Mouse (Mus musculus) fat pad, adult 2 months (tissue): ENCODE measurements at regions not wholly inside any gene's neighbourhood (a gene's known extent, or its start where the extent isn't known, plus 50 kb on each side); places are given as distances from the start of the nearest gene placed in this dataset.

ENCODE experiments used
- DNase-seq: peaks from one replicate; pipeline ENCODE4 v3.0.0-alpha.2; 2011; ENCODE audit warnings: low read depth, low spot score; ENCODE audit errors: extremely low read depth

DNA sequence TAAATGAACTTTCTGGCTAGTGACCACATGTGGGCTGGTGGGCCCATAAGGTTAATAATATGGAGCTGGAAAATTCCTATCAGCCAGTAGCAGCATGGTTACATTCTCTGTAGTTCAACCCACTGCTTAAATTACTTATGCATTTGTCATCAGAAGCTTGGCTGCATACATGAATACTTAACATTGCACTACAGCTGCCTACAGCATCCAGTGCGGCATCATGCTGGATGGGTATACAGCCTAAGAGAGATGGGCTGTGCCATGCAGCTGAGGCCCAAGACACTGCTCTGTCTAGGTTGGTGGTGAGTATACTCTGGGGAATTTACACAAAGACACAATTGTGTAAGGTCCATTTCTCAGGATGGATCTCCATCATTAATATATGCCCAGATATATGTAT is 147.7 kb upstream of the Id2 start:
- no peak for DNase-seq

- DNase-seq: no peak
Measured at GRCm38 (mm10) chr12:25243901-25244300, 147.0 kb upstream of the Id2 start.

GRCm38 (mm10) chr12:25242369-25242768 is 145.4 kb upstream of the Id2 start:
- no peak for DNase-seq

DNA sequence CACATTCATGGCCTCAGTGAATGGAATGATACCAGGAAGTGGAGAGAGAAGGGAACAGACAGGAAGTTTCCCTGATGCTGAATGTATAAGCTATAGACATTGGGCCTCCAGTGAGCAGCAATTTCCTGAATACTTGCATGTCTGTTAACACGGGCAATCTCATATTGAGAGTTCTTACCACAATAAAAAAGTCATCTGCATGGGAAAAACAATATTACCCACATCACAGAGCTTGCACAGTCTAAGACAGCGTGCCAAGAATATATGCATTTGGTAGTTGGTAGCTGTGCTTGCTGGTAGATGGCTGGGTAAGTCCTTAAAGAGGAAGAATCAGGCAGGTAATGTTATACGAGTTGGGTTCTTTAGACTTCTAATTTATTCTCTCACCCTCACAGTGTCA is 144.7 kb upstream of the Id2 start:
- no peak for DNase-seq

GRCm38 (mm10) chr12:25240796-25241195 is 143.9 kb upstream of the Id2 start:
- peak; percentile 58 for DNase-seq

DNA sequence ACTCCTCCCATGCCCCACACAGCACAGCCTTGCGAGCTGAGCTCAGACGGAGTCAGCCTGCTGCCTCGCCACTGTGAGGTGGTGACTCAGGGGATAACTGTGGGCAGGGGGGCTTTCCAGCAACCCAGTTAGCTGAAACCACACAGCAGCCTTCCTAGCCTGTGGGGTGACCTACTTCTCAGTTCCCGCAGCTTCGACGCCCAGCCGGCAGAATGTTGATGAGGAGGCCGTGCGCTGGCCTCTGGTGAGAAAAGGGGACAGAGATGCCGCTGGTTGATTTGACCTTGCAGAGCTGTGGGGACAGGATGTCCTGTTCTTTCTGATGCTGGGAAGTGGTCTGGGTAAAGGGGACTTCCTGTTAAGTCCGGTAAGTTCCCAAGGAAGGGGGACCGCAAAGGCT is 143.2 kb upstream of the Id2 start:
- no peak for DNase-seq

DNA sequence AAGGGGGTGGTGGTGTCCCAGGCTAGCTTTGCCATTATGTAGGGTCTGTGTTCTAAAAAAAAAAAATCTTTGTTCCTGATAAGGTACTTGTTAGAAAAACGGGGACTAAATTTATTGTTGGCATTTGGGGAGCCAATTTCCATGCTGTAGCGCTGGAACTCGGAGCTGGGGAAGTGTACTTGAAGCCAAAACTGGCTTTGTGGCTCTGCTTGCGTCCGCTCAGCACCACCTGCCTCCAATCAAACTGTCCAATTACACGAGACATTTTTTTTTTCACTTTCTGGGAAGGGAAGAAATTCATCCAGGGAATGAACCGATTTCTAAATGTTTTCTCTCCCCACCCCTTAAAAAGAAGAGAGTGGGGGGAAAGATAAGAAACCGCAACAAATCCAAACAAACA is 138.1 kb upstream of the Id2 start:
- no peak for DNase-seq

DNA sequence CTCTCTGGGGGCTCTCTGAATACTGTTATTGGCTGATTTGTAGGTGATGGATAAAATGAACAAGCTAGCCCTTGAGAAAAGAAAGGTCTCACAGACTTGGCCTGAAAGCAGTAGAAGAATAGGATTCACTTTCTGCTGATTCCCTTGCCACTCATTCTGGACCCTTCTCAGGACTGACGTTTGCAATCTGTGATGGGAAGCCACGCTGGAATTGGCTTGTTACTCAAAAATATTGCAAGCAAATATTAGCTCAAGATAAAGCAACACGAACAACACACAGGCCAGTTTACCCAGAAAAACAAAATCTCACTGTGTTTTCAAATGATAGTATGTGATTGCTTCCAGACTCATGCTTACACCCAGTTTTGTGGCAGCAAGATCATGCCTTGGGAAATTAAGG is 137.7 kb upstream of the Id2 start:
- no peak for DNase-seq

DNA sequence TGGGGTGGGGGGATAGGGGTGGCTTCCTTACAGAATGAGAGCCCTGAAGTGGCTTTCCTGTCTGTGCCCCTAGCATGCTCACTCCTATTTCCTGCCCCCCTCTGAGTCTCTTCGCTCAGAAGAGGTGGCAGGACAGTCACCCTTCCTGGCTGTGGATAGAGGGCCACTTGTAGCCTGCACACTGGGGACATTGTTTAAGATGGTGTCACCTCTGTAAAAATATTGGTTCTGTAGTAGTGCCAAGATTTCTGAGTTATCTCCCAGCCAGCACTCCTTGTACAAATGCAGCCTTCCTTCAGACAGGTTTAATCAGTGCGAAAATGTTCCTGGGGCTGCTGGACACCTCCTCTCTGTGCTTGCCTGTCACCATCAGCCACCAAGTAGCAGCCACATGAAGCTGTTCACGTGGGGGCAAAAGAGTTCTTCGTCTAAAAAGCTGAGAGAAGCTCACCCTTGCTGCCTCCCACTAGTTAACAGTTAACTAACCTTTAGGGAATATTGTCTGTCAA is 136.1 kb upstream of the Id2 start:
- DNase-seq: peak; percentile 50

- DNase-seq: peak; percentile 30
Measured at GRCm38 (mm10) chr12:25232358-25233026, 135.6 kb upstream of the Id2 start.

DNA sequence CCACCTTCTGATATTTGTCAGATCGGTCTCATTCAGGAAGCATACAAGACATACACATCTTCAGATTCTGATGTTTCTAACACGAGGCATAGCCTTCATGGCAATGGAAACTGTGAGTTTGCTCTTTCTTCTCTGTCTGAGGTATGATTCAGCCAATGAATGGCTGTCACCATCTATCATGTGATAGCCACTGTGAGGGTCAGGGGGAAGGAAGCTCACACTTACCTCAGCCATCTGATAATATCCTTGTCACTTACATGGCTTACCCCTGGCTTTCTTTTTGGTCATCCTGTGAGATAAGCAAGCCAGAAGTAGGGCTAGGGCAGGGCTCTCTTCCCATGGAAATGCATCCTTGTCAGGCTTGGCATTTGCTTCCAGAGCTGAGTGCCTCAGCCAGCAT is 131.8 kb upstream of the Id2 start:
- DNase-seq: no peak

DNA sequence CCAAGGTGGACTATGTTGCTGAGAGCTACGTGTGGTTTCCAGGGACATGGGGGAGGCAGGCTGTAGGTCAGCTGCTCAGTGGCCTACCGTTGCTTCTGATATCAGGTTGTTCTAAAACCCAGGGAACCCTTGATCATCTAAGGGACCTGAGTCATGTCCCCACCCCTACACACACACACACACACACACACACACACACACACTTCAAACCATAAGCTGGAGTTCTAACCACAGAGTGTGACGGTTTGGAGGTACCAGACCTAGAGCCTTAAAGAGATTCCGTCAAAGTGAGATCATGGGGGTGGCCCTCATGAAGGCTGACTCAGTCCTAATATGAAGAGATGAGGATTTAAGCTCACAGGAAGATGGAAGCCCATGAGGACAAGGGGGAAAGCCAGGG is 130.8 kb upstream of the Id2 start:
- no peak for DNase-seq

GRCm38 (mm10) chr12:25224644-25225043 is 127.7 kb upstream of the Id2 start:
- DNase-seq: no peak

- no peak for DNase-seq
Measured at GRCm38 (mm10) chr12:25224201-25224600, 127.3 kb upstream of the Id2 start.

DNA sequence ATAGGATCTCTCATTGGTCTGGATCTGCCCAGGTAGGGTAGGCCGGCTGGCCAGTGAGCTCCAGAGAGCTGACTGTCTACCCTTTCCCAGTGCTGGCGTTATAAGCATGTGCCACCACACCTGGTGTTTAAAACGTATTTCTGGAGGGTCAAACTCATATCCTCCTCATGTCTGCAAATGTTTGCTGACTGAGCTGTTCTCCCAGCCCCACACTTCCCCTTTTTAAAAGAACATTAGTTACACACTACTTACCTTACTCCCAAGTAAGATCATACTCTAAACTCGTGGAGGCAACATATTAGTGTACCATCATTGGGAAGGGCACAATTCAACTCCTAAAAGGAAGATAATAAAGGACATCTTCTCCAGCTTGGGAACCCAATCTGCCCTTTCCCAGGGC is 126.6 kb upstream of the Id2 start:
- DNase-seq: no peak

DNA sequence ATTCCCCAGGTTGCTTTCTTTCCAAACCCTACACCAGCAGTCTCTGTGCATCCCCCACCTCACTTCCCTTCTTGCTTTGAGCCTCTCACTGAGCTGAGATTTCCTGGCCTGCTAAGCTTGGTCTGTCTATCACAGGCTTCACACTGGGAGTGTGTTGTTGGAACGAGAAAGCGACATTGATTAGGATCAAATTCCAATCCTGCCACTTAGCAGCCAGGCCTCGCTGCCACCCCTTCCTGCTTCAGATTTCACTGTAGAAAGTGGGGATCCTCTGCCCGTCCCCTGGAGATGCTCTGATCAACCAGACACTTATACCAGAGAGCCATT is 123.8 kb upstream of the Id2 start:
- no peak for DNase-seq

GRCm38 (mm10) chr12:25220096-25220779 is 123.3 kb upstream of the Id2 start:
- DNase-seq: no peak

DNA sequence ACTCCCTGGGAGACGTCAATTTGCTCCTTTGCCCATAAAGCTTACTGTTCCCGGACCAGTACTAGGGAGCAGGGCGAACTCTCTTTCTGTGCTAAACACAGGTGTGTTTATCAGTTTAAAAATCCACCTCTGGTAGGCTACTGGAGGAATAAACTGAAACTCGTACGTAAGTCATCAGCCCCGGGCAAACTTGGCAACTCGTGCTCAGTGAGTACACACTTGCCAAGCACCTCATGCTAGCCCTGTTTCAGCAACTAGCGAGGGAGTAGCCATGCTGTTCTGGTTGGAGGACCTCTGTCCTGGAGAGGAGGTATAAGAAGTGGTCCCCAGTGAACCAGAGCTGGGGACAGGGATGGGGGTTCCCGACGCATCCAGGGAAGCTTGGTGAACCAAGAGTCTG is 122.6 kb upstream of the Id2 start:
- DNase-seq: no peak

DNA sequence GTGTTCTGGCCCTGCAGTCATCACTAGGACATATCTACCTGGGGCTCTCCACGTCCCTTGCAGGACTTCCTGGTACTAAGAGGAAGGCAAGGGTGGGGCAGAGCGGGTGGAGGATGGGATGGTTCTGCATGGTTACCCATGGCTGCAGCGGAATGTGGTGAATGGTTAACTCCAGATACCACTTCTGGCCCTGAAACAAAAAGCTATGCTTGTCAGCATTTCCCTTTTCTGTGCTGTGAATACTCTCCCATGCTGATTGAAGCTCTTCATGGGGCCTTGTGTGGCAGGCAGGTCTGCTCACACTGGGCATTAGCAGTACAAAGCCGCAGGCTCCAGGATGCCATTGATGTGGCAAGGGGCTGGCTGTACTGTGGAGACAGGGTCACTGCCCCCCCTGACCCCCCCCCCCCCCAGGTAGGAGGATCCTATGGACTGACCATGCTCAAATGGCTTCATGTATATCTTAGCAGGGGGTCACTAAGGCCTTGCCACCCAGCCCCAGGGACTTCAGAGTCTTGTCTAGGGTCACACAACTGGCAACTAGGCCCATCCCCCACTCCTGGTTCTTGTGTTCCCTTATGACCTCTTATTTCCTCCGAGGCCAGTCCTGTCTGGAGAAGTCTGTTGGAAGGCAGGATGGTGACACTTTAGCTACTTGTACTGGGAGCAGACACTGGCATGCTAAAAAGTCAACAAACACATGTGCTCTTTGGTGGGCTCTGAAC is 120.0 kb upstream of the Id2 start:
- no peak for DNase-seq

GRCm38 (mm10) chr12:25215266-25215665 is 118.3 kb upstream of the Id2 start:
- DNase-seq: no peak

GRCm38 (mm10) chr12:25213782-25214478 is 117.0 kb upstream of the Id2 start:
- DNase-seq: no peak

GRCm38 (mm10) chr12:25211331-25211730 is 114.4 kb upstream of the Id2 start:
- no peak for DNase-seq
